Mouse (Mus musculus): ENCODE measurements around the gene Ngly1.

The Ngly1 gene

GRCm38 (mm10) chr14:16329756-16330155 is 80.7 kb downstream of the Ngly1 start:
- no peak for DNase-seq (ENCODE audit: low read depth)

- DNase-seq (ENCODE audit: low read depth), result no peak
Observed at GRCm38 (mm10) chr14:16334260-16334659, 85.2 kb downstream of the Ngly1 start.

- DNase-seq (ENCODE audit: low read depth), result no peak
Observed at GRCm38 (mm10) chr14:16335835-16336417, 86.8 kb downstream of the Ngly1 start.

- DNase-seq (ENCODE audit: low read depth), result no peak
Observed at GRCm38 (mm10) chr14:16347505-16347904, 98.4 kb downstream of the Ngly1 start.

GRCm38 (mm10) chr14:16359704-16360103 is 110.6 kb downstream of the Ngly1 start:
- DNase-seq (ENCODE audit: low read depth), result no peak
